Mouse (Mus musculus) hindbrain, embryonic 13.5 days (tissue): Measurements from ENCODE around the gene Epha6. TPM values are rescaled to one million over a fixed set of nuclear protein-coding genes. Genes with fewer than 3 reads are reported as not detected.
A peak's percentile ranks its signal among the peaks of the same experiment; 100 is the strongest.

ENCODE experiments used
- ATAC-seq: fragments of 200-750 bp; cut with Nextera tagmentation; 2 replicates; pipeline ENCODE4 v1.8.0; 2017; ENCODE audit warnings: moderate TSS enrichment; ENCODE audit not compliant: low FRiP score
- H3K27ac ChIP-seq: fragments of 300-500 bp; sonication (generic); 2 replicates; pipeline ENCODE4 v1.5.1; 2015; ENCODE audit warnings: inconsistent platforms, mild to moderate bottlenecking, moderate library complexity
- H3K27me3 ChIP-seq: fragments of 300-500 bp; sonication (generic); 2 replicates; pipeline ENCODE4 v1.6.1; 2015; ENCODE audit warnings: mild to moderate bottlenecking, inconsistent platforms
- H3K36me3 ChIP-seq: fragments of 300-500 bp; sonication (generic); 2 replicates; pipeline ENCODE4 v1.6.1; 2015; ENCODE audit warnings: mild to moderate bottlenecking, inconsistent platforms
- H3K4me1 ChIP-seq: fragments of 300-500 bp; sonication (generic); replicated peaks from 2 replicates; pipeline ENCODE4 v1.6.1; 2015; ENCODE audit warnings: inconsistent platforms
- H3K4me2 ChIP-seq: fragments of 300-500 bp; sonication (generic); 2 replicates; pipeline ENCODE4 v1.6.1; 2015; ENCODE audit warnings: inconsistent platforms, mild to moderate bottlenecking, moderate library complexity
- H3K4me3 ChIP-seq: fragments of 300-500 bp; sonication (generic); 2 replicates; pipeline ENCODE4 v1.5.1; 2015; ENCODE audit warnings: mild to moderate bottlenecking, inconsistent platforms
- H3K9ac ChIP-seq: fragments of 300-500 bp; sonication (generic); 2 replicates; pipeline ENCODE4 v1.6.1; 2015; ENCODE audit warnings: mild to moderate bottlenecking, inconsistent platforms
- H3K9me3 ChIP-seq: fragments of 300-500 bp; sonication (generic); 2 replicates; pipeline ENCODE4 v1.6.1; 2016; ENCODE audit warnings: inconsistent platforms
- WGBS: fragments of 180-500 bp; shearing (Covaris S2); methylation state at CpG from one replicate; pipeline ENCODE4 v1.1.7; 2015; 5-methylcytosine and 5-hydroxymethylcytosine counted together
- polyA plus RNA-seq: library from polyadenylated mRNA; unstranded; fragments of >200 nt; fragmentation: Nextera tagmentation; extraction: Ambion mirVana; gene quantifications from 2 replicates; pipeline ENCODE4 v1.2.1, GENCODE M21; 2015

The Epha6 gene
- polyA plus RNA-seq, 1 experiment from 2014 or later: 7.2 TPM

- H3K36me3 ChIP-seq: no peaks in the 10 kb centered on the region
- no peak overlapping the region for H3K9ac ChIP-seq
- no peaks in the 10 kb centered on the region for H3K4me1 ChIP-seq
- no peak overlapping the region for H3K27ac ChIP-seq
- WGBS: 88% methylated on average over 10 of the region's 10 CpGs
- no peak overlapping the region for H3K4me2 ChIP-seq
- no peak for ATAC-seq
- no peak overlapping the region for H3K4me3 ChIP-seq
- no peaks in the 10 kb centered on the region for H3K9me3 ChIP-seq
- no peaks in the 10 kb centered on the region for H3K27me3 ChIP-seq
Measured at GRCm38 (mm10) chr16:60070457-60071112, 534.7 kb downstream of the Epha6 start.

- no peaks in the 10 kb centered on the region for H3K27me3 ChIP-seq
- no peaks in the 10 kb centered on the region for H3K9me3 ChIP-seq
- no peak overlapping the region for H3K4me2 ChIP-seq
- no peak overlapping the region for H3K9ac ChIP-seq
- H3K36me3 ChIP-seq: no peaks in the 10 kb centered on the region
- no peak for ATAC-seq
- H3K4me3 ChIP-seq: no peak overlapping the region
- no peak overlapping the region for H3K27ac ChIP-seq
- WGBS: 89% methylated on average over 1 of the region's 1 CpGs
- no peaks in the 10 kb centered on the region for H3K4me1 ChIP-seq
Measured at GRCm38 (mm10) chr16:60043809-60044208, 561.5 kb downstream of the Epha6 start.

DNA sequence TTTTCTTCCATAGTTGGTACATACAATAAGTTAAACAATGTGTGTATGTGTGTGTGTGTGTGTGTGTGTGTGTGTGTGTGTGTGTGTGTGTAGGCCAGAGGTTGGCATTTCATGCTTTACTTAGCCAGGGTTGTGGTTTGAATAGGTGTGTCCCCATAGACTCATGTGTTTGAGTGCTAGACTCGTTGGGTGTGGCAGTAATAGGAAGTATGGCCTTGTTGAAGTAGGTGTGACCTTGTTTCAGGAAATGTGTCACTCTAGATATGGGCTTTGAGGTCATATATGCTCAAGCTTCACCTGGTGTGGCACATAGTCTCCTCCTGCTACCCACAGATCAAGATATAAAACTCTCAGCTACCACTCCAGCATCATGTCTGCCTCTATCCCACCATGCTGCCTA lies 577.0 kb downstream of the Epha6 start:
- Histone ChIP-seq H3K36me3 (no peaks in the 10 kb centered on the region), H3K9ac (no peak overlapping the region), H3K27me3 (no peaks in the 10 kb centered on the region), H3K9me3 (no peaks in the 10 kb centered on the region), H3K4me1 (no peaks in the 10 kb centered on the region), H3K27ac (no peak overlapping the region), H3K4me2 (no peak overlapping the region), H3K4me3 (no peak overlapping the region)
- ATAC-seq: no peak
- WGBS: 83% methylated on average over 1 of the region's 1 CpGs

- Histone ChIP-seq H3K4me3 (no peak overlapping the region), H3K27ac (no peak overlapping the region), H3K36me3 (no peaks in the 10 kb centered on the region), H3K4me2 (no peak overlapping the region), H3K9me3 (no peaks in the 10 kb centered on the region), H3K9ac (no peak overlapping the region), H3K4me1 (0 out of 2 replicates have a peak, but pooled peaks cover 3% of the 10 kb centered on the region), H3K27me3 (no peaks in the 10 kb centered on the region)
- WGBS: 78% methylated on average over 2 of the region's 2 CpGs
- ATAC-seq: no peak
Measured at GRCm38 (mm10) chr16:60006857-60007568, 598.3 kb downstream of the Epha6 start.

GRCm38 (mm10) chr16:59969816-59970215 lies 635.5 kb downstream of the Epha6 start:
- 66% methylated on average over 4 of the region's 4 CpGs for WGBS
- Histone ChIP-seq H3K4me2 (no peak overlapping the region), H3K27ac (no peak overlapping the region), H3K4me3 (no peak overlapping the region), H3K9me3 (no peaks in the 10 kb centered on the region), H3K36me3 (no peaks in the 10 kb centered on the region), H3K9ac (no peak overlapping the region), H3K27me3 (no peaks in the 10 kb centered on the region), H3K4me1 (no peaks in the 10 kb centered on the region)
- ATAC-seq: no peak

GRCm38 (mm10) chr16:59955731-59956130 lies 649.6 kb downstream of the Epha6 start:
- Histone ChIP-seq H3K4me2 (no peak overlapping the region), H3K4me1 (no peaks in the 10 kb centered on the region), H3K27me3 (no peaks in the 10 kb centered on the region), H3K36me3 (no peaks in the 10 kb centered on the region), H3K9ac (no peak overlapping the region), H3K27ac (no peak overlapping the region), H3K4me3 (no peak overlapping the region), H3K9me3 (peaks cover under 1% of the 10 kb centered on the region; the same call in 1 of the 2 replicates)
- ATAC-seq: no peak
- 73% methylated on average over 2 of the region's 2 CpGs for WGBS

- Histone ChIP-seq H3K9ac (no peak overlapping the region), H3K36me3 (no peaks in the 10 kb centered on the region), H3K4me3 (no peak overlapping the region), H3K4me1 (no peaks in the 10 kb centered on the region), H3K27ac (no peak overlapping the region), H3K4me2 (no peak overlapping the region), H3K27me3 (no peaks in the 10 kb centered on the region), H3K9me3 (no peaks in the 10 kb centered on the region)
- ATAC-seq: no peak
- 95% methylated on average over 4 of the region's 4 CpGs for WGBS
Measured at GRCm38 (mm10) chr16:59923696-59924095, 681.6 kb downstream of the Epha6 start.

- Histone ChIP-seq H3K36me3 (no peaks in the 10 kb centered on the region), H3K9ac (no peak overlapping the region), H3K4me2 (no peak overlapping the region), H3K9me3 (no peaks in the 10 kb centered on the region), H3K4me1 (no peaks in the 10 kb centered on the region), H3K27me3 (no peaks in the 10 kb centered on the region), H3K27ac (no peak overlapping the region), H3K4me3 (no peak overlapping the region)
- ATAC-seq: no peak
- 97% methylated on average over 13 of the region's 13 CpGs for WGBS
Measured at GRCm38 (mm10) chr16:59880073-59880472, 725.3 kb downstream of the Epha6 start.

- H3K27me3 ChIP-seq: no peaks in the 10 kb centered on the region
- H3K9ac ChIP-seq: no peak overlapping the region
- H3K4me2 ChIP-seq: no peak overlapping the region
- no peaks in the 10 kb centered on the region for H3K4me1 ChIP-seq
- WGBS: 93% methylated on average over 3 of the region's 3 CpGs
- H3K9me3 ChIP-seq: no peaks in the 10 kb centered on the region
- ATAC-seq: no peak
- H3K4me3 ChIP-seq: no peak overlapping the region
- no peak overlapping the region for H3K27ac ChIP-seq
- no peaks in the 10 kb centered on the region for H3K36me3 ChIP-seq
Measured at GRCm38 (mm10) chr16:59871792-59872191, 733.5 kb downstream of the Epha6 start.

DNA sequence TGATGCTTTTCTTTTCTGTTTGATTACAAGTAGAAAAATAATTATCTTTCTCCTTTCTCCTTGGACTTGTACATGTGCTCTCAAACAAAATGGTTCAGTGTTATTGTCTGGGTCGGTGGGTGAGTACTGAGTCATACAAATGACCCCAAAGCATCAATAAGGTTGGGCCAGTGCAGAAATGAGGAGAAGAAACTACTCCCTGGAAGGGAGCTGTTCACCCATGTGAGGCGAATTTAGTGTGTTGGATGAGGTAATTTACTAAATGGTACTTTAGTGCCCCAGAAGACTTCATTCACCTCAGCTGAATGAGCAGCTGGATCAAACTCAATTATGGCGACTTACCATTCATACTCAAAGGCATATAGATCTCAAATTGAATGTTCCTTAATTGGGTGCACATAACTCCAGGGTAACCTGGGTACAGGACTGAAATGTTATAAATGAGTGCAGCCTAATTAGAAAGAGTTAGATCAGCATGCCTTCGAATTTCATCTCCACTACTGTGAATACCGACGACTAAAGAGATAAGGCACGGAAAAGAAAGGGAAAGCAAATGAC lies 751.1 kb downstream of the Epha6 start:
- H3K4me1 ChIP-seq: peaks cover 4% of the 10 kb centered on the region; the same call in 1 of the 2 replicates
- no peak overlapping the region for H3K4me2 ChIP-seq
- no peak overlapping the region for H3K27ac ChIP-seq
- H3K9ac ChIP-seq: no peak overlapping the region
- H3K4me3 ChIP-seq: no peak overlapping the region
- peak; percentile 80 for ATAC-seq
- WGBS: 56% methylated on average over 7 of the region's 7 CpGs
- no peaks in the 10 kb centered on the region for H3K27me3 ChIP-seq
- H3K9me3 ChIP-seq: no peaks in the 10 kb centered on the region
- no peaks in the 10 kb centered on the region for H3K36me3 ChIP-seq

DNA sequence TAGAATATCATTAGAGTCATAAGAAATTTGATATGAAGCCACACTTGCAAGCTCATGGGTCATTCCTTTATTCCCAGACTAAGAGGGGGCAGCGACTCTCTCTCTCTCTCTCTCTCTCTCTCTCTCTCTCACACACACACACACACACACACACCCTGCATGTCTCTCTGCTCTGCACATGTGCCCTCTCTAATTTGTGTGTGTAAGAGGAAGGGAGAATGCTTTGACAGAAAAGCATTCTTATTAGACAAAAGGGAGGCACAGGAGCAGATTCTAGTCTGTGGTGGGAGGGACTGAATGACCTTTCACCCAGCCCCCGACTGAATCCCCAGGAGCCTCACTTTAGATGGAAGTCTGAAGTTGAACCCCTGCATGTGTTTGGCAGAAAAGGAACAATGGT lies 752.6 kb downstream of the Epha6 start:
- Histone ChIP-seq H3K9ac (no peak overlapping the region), H3K4me2 (no peak overlapping the region), H3K27ac (no peak overlapping the region), H3K27me3 (no peaks in the 10 kb centered on the region), H3K9me3 (no peaks in the 10 kb centered on the region), H3K36me3 (no peaks in the 10 kb centered on the region), H3K4me1 (peaks cover 4% of the 10 kb centered on the region; the same call in 1 of the 2 replicates), H3K4me3 (no peak overlapping the region)
- 23% methylated on average over 2 of the region's 2 CpGs for WGBS
- no peak for ATAC-seq

GRCm38 (mm10) chr16:59846574-59846973 lies 758.8 kb downstream of the Epha6 start:
- Histone ChIP-seq H3K4me1 (no peaks in the 10 kb centered on the region), H3K27ac (no peak overlapping the region), H3K36me3 (no peaks in the 10 kb centered on the region), H3K4me2 (no peak overlapping the region), H3K9ac (no peak overlapping the region), H3K9me3 (no peaks in the 10 kb centered on the region), H3K4me3 (no peak overlapping the region), H3K27me3 (no peaks in the 10 kb centered on the region)
- WGBS: 11% methylated on average over 3 of the region's 3 CpGs
- ATAC-seq: no peak
